Mouse (Mus musculus): Measurements from ENCODE around the gene Zswim3.
"Not testable (repeated sequence)": the region's sequence is repeated elsewhere in the genome, so short reads cannot be mapped to it uniquely, and the experiment has no call there.

Zswim3 gene

GRCm38 (mm10) chr2:164813557-164813956 is 8.7 kb downstream of the Zswim3 start:
- no peak for DNase-seq (ENCODE audit: low spot score in 2 of 2)

GRCm38 (mm10) chr2:164815348-164815747 is 10.4 kb downstream of the Zswim3 start:
- no peak for DNase-seq (ENCODE audit: low spot score in 2 of 2)

DNA sequence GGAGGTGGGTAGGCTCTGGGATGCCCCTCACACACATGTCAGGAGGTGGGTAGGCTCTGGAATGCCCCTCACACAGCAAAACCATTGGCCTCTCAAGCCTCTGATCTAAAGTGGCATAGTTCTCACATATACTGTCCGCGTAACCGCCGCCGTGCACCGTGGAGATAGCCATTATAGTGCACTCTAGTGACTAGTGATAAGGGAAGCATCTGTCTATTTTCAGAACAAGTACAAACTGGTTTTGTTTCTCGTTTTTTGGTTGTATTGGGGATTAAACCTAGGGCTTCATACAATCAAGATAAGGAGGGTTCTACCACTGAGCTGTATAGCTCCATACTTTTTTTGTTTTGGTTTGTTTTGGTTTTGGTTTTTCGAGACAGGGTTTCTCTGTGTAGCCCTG is 10.9 kb downstream of the Zswim3 start:
- DNase-seq (ENCODE audit: low spot score in 2 of 2): no peak

DNA sequence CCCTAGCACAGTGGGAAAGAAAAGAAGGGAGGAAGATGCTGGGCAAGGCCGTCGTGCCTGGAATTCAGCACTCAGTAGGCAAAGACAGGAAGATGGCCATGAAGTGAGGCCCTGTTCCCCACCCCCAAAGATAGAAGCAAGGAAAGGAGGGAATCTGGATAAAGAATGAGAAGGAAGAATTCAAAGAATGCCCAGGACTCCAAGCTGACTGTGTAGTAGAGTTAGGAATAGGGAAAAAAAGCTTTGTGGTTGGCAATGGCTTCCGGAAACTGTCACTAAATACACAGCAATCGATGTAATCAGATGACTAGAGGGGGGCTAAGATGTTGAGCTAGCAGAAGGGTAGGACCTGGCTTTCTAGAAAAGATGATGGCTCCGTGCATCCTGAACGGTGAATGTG is 12.3 kb downstream of the Zswim3 start:
- no peak for DNase-seq (ENCODE audit: low spot score in 2 of 2)

DNA sequence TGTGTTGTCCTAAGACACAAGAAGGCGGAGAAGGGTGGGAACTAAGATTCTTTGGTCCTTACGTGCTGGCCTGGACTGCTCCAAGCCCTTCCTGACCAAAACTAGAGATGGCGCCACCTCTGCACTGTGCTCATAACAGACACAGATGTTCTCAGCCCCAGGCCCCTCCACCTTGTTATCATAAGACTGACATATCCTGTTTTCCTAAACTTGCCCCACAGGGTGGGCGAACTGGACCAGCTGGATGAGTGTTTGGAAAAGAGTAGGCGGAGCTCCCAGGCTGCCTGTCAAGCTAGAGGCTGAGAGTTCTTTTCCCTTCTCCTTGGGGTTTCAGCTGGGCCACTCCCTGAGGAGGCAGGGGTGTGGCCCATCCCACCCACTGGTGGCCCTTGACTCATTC is 12.8 kb downstream of the Zswim3 start:
- no peak for DNase-seq (ENCODE audit: low spot score in 2 of 2)

- no peak for DNase-seq (ENCODE audit: low spot score in 2 of 2)
These were observed 16.2 kb downstream of the Zswim3 start for GRCm38 (mm10) chr2:164821060-164821459.

GRCm38 (mm10) chr2:164822636-164823165 is 17.8 kb downstream of the Zswim3 start, which contains the start of gene Zswim1:
Gene Zswim1 (plus strand): TSS chr2:164822686.
- peak; percentile 99 to 100 for DNase-seq (ENCODE audit: low spot score in 2 of 2)

DNA sequence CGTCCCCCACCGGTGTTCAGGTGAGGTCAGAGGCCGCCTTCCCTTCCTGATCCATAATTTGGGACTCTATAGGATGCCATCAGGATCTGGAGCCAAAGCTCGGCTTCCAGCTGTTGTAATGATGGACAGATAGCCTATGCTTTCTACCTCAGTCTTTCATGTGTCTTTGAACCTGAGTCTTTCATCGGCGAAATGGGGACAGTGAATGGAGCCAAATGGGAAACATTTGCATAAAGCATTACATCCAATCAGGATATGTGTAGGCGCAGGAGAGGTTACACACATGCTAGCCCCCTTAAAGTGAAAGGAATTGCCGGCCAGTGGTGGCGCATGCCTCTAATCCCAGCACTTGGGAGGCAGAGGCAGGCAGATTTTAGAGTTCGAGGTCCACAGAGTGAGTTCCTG is 18.3 kb downstream of the Zswim3 start:
- DNase-seq (ENCODE audit: low spot score in 2 of 2): no peak

DNA sequence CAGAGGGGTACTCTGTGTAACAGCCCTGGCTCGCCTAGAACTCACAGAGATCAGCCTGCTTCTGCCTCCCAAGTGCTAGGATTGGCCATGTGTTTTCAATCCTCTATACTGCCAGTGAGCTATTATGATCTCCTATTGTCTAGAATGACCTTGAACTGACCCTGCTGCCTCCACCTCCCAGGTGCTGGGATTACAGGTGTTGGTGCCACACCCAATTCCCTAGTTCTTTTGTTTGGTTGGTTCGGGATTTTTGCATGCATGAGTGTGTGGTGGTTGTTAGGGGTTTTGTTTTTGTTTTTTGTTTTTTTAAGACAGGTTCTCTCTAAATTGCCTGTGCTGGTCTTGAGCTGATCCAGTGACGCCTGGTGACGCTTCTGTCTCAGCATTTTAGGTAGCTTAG is 19.1 kb downstream of the Zswim3 start:
- DNase-seq (ENCODE audit: low spot score in 2 of 2): no peak

GRCm38 (mm10) chr2:164825521-164825920 is 20.6 kb downstream of the Zswim3 start:
- no peak for DNase-seq (ENCODE audit: low spot score in 2 of 2)

DNA sequence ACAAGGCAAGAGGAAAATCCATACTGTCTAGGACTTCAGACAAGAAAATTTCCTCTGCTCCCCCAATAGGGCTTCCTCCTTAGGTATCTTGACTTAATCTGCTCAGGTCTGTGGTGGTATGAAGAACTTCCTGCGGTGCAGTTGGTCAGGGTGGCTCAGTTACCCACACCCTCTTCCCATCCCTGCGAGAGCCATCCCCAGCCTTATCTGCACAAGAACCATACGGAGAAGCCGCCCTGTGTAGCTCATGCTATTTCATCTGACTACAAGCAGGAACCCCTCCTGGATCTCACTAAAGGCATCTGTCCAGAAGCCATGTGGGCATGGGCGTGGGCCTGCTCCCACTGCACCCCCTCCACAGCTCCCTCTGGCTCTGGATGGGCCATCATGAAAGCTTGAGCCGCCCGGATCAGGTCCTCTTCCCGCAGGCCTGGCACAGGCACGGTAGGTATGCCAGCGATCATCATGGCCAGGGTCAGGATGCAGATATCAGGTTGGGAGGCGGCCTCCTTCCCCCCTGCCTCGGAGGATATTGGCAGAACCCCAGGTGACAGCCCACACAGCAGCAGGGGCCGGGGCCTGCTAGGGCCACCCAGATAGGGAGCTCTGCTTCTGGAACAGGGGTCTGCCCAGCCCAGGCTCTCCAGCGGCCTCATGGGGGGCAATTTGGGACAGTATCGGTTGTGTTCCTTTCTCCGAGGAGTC is 22.4 kb downstream of the Zswim3 start:
- no peak for DNase-seq (ENCODE audit: low spot score in 2 of 2)

GRCm38 (mm10) chr2:164828437-164828836 is 23.5 kb downstream of the Zswim3 start, which contains the start of gene Spata25:
Gene Spata25 (minus strand): TSS chr2:164828537.
- no peak for DNase-seq (ENCODE audit: low spot score in 2 of 2)

- DNase-seq (ENCODE audit: low spot score in 2 of 2): no peak
These were observed 24.2 kb downstream of the Zswim3 start for GRCm38 (mm10) chr2:164829090-164829489.

GRCm38 (mm10) chr2:164831029-164831428 is 26.1 kb downstream of the Zswim3 start:
- no peak for DNase-seq (ENCODE audit: low spot score in 2 of 2)

DNA sequence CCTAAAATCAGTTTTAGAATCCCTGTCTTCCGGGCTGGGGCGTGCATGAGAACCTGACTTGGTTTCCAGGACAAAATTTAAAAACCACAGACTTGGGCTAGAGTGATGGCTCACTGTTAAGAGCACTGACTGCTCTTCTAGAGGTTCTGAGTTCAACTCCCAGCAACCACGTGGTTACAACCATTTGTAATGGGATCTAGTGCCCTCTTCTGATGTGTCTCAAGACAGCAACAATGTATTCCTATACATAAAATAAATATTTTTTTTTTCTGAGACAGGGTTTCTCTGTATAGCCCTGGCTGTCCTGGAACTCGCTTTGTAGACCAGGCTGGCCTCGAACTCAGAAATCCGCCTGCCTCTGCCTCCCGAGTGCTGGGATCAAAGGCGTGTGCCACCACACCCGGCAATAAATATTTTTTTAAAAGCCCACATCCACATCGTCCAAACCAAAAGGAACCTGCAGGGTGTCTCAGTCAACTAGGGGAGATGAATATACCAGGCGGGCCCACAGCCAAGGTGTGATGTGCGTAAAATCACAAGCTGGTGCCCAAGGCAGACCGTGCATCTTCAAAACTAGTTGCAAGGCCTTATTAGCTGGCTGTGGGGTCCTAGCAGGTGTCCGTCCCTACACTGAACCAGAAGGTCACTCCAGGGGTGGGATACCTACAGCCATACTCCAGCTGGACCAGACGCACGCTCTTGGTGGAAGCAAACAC is 27.3 kb downstream of the Zswim3 start:
- no peak for DNase-seq (ENCODE audit: low spot score in 2 of 2)

DNA sequence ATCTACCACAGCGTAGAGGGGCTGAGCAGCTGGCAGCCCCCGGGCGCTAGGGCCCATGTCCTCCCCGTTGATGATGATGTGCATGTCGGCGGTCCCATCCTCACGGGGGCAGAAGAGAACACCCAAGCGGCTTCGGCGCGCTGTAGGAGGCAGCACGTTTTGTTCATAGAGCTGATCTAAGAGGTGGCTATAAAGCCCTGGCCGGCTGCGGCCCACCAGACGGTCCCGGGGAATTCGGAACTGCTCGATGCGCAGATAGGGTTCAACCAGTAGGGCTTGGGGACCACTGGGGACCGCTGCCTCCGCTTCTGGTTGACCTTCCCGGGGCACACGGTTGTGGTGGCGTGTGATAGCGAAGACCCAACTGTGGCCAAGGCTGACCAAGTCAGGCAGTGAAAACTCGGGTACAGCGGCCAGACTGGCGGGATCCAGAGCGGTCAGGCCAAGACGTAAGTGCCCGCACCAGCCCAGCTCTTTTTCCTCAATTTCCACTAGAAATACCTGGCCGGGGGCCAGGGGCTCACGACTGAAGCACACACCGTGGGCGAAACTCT is 27.9 kb downstream of the Zswim3 start, which contains the start of gene Ctsa:
Gene Ctsa, plus strand, starts transcription at position 126 of the 554 bp plus-strand sequence.
- DNase-seq (ENCODE audit: low spot score in 2 of 2): peak; percentile 74 to 75

DNA sequence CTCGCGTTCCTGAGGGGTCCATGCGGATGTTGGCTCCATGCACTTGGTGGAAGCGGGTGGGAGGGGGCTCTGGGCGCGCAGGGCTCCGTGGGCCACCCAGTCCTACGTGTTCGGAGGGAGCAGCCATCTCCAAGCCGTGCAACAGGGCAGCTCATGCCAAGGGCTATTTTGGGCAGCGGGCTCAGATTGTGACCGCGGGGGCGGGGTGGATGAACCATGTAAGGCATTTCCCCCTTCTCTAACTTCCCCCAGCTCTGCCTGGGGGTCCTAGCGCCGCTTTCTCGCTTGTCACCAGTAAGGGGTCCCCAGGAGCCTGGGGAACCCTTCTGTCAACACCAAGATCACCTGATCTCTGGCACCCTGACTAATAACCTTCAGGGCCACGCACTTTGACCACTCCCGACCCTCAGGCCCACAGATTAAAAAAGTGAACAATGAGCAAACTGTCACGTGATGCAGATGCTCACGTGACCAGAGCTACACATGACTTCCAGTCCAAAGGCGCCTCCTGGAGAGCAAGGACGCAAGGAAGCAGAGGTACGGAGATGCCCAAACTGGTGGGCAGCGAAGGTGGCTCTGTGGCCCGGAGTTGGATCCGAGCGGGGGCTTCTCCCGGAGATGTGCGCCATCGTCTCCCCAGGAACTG is 28.5 kb downstream of the Zswim3 start, which contains the start of gene Neurl2:
Gene Neurl2, minus strand, starts transcription at position 143 of the 646 bp plus-strand sequence.
- DNase-seq (ENCODE audit: low spot score in 2 of 2): peak; percentile 89 to 90

DNA sequence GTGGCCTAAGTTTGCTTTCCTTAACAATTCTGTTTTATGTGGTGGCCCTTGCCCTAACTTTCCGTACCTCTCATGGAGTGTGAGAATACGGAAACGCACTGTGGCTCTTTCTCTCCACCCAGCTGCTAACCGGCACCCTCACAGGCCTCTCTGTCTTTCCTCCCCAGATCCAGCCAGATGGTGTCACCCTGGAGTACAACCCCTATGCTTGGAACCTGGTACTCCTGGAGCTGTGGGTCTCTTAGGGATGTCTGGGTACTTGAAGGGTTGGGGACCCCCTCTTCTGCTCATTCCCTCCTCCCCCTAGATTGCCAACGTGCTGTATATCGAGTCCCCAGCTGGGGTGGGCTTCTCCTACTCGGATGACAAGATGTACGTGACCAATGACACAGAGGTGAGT is 29.6 kb downstream of the Zswim3 start:
- peak in 1 of 2 experiments; percentile 33 for DNase-seq (ENCODE audit: low spot score in 2 of 2)

DNA sequence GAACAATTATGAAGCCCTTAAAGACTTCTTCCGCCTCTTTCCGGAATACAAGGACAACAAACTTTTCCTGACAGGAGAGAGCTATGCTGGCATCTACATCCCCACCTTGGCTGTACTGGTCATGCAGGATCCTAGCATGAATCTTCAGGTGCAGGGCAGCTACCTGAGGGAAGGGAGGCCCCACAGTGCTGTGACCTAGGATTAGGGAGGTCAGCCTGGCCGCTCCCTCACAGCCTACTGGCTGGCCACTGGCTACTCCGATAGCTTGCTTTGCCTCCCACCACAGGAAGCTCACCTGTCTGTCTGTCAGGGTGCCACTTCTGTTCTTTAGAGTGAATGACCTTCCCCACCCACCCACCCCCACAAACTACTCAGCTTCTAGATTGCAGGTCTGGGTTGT is 30.3 kb downstream of the Zswim3 start:
- DNase-seq (ENCODE audit: low spot score in 2 of 2): no peak

- DNase-seq (ENCODE audit: low spot score in 2 of 2): no peak
These were observed 40.9 kb downstream of the Zswim3 start for GRCm38 (mm10) chr2:164845782-164846181.

DNA sequence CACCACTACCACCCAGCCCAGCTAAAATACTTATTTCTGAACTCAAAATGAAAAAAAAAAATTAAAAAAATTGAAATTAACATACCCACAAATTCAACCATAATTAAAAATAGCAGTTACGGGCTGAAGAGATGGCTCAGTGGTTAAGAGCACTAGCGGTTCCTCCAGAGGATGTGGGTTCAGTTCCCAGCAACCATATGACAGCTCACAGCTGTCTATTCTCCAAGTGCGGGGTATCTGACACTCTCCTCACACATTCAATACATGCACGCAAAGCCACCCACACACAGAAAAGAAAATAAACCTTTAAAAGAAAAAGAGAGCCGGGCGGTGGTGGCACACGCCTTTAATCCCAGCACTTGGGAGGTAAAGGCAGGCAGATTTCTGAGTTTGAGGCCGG is 45.2 kb downstream of the Zswim3 start:
- DNase-seq (ENCODE audit: low spot score in 2 of 2): no peak

DNA sequence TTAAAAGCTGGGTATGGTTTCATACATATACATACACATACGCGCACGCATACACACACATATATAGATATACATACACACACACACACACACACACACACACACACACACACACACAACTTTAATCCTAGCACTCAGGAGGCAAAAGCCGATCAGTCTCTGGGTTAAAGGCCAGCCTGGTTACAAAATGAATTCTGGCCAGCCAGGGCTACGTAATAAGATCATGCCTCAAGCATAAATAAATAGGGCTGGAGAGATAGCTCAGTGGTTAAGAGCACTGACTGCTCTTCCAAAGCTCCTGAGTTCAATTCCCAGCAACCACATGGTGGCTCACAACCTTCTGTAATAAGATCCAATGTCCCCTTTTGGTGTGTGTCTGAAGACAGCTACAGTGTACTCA is 50.7 kb downstream of the Zswim3 start:
- DNase-seq (ENCODE audit: low spot score in 2 of 2): not testable (repeated sequence)
